Mouse (Mus musculus): ENCODE results near the gene Dusp3.
A peak's percentile ranks its signal among the peaks of the same experiment; 100 is the strongest.

Gene Dusp3

GRCm38 (mm10) chr11:101936421-101936820 is 50.4 kb downstream of the Dusp3 start:
- no peak for DNase-seq (ENCODE audit: low read depth, low spot score)

DNA sequence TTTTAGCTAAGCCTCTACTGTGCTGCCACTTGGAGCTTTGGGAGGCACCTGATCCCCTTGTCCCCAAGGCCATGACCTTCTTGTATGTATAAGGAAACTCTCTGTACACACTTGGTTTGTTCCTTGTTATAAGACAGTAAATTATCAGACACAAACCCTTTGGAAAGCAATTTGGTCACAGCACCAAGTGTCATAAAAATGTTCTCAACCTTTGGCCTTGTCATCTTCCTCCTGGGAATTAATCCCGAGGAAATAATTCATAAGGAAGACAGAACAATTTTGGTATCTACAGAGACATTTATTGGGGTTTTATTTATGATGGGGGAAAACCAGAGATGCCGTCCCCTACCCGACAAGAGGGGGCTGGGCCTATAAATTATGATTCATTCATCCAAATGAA is 51.1 kb downstream of the Dusp3 start:
- no peak for DNase-seq (ENCODE audit: low read depth, low spot score)

DNA sequence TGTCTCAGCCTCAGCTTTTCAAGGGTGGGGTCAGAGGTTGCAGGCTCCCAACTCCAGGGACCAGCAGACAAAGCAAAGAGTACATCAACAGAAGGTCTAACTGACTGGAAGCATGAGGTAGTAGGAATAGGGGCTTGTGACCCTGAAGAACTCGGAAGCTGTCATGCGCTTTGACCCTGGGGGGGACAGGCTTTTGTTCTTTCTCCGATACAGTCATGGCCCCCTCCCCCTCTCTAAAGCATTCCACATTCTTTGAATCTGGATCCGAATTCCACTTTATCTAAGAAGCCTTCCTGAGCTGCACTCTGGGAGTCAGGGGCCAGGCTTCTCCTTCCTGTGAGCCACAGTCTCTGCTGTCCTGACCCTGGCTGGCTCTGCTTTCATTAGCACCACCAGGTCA is 54.8 kb downstream of the Dusp3 start:
- no peak for DNase-seq (ENCODE audit: low read depth, low spot score)

DNA sequence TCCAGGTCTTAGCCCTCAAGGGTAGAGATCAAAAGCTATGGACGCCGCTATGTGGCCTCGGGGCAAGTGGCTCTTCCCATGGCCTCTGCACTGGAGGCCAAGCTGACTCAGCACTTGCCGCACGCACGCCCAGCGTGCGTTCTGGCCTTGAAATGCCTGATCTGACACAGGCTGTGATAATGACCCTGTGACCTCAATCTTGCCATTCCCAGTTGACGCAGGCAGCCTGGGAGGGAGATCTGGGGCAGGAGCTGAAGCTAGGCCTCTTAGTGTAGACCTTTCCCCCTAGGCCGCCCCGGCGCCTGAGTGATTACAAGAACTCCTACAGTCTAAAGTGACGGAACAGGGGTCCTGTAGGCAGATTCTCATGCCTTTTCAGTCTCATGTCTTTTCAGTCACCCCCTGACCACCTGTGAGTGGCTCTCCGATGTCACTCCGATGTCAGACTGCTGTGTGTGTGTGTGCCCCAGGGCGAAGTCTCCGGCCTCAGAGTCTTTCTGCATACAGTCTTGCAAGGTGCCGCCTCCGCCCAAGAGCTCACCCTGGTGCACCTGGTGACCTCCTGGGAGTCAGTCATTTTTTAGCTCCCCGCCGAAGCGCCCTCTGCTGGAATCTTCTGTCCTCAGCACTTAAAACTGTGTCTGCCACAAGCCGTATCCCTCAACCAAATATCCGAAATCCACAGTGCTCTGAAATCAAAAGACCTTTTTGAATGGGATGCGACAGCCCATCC is 58.6 kb downstream of the Dusp3 start:
- peak; percentile 82 for DNase-seq (ENCODE audit: low read depth, low spot score)

DNA sequence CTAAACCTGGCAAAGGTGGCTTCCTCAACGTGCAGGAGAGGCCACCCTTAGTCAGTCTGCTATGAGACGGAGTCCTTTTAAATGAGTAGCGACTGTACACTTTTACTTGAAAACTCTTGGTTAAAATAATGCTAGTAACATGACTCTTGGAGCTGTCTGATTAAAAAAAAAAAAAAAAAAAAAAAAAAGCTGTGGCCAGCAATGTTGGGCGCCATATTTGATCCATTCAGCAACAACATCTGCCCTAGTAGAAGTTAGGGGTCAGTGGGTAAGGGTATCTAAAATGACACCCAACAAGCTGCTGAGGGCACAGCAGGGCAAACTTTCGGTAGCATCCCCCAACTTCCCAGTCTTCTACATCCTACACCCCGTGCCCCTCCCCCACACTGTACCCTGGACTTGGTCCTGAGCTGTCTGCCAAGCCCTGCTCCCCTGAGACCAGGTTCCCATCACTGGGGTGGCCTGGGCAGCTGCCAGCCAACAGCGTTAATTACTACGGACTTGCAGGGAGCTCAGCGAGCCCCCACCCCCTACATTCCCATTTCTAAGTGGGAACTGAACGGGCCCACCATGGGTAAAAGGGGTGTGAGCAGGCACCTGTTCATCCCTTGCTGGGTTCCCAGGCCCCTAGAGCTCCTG is 59.7 kb downstream of the Dusp3 start:
- DNase-seq (ENCODE audit: low read depth, low spot score), result no peak

DNA sequence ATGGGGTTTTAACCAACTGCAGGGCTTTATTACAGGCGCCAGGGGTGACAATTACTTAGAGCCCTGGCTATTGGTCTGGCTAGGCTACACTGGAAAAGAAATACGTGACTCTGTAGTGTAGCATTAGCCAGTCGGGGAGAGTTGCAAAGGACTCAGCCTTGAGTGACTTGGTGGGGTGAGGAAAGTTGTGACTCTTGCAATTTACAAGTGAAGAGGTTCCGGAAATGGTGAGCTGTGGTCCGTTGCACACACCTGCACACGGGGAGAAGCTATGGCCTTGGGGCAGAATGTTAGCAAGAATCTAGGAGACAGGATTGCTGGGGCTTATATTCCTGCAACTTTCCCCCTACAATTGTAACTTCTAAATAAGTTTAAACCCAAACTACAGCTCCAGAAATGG is 61.2 kb downstream of the Dusp3 start:
- peak; percentile 82 for DNase-seq (ENCODE audit: low read depth, low spot score)

DNA sequence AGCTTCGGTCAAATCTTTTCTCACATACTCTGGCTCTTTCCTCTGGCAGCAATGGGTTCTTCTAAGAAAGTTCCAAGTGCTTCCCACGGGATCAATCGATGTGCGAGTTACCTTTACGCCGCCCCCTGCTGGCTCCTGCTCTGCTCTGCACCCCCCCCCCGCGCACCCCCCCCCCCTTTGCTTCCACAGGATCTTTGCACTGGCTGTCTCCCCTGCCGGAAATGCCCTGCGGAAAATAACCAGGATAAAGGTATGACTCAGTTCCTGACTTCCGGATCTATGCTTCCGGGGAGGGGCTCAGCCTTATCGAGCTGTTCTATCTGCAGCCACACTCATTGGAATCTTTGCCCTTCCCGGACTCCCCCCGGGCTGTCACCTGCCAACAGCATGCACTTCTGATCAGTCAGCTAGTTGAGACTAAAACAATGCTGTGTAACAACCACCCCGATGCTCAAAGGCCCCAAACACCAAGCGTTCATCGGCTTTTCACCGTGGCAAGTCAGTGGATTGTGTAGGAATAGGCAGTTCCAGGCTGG is 62.3 kb downstream of the Dusp3 start:
- no peak for DNase-seq (ENCODE audit: low read depth, low spot score)

- DNase-seq (ENCODE audit: low read depth, low spot score), result no peak
These were observed 62.8 kb downstream of the Dusp3 start for GRCm38 (mm10) chr11:101923988-101924387.

- DNase-seq (ENCODE audit: low read depth, low spot score), result no peak
These were observed 65.4 kb downstream of the Dusp3 start for GRCm38 (mm10) chr11:101921361-101921952.
